Mouse (Mus musculus): Measurements from ENCODE around the gene Gas2. TPM values are rescaled to one million over a fixed set of nuclear protein-coding genes. Genes with fewer than 3 reads are reported as not detected.

Gene Gas2
- 15.8 and 17.8 TPM in 2 replicates for polyA plus RNA-seq (2015; fragmentation: Nextera tagmentation; extraction: Ambion mirVana)

- Histone ChIP-seq H3K27ac (ENCODE audit: low read length) (peak within 1 kb of the TSS; percentile 97), H3K9me3 (ENCODE audit: control insufficient read depth, low read length) (no peaks in the 10 kb centered on the region), H3K9ac (replicated peaks; ENCODE audit: low read depth, low read length) (peak within 1 kb of the TSS; percentile 93), H3K4me3 (replicated peaks; ENCODE audit: low read length) (peak within 1 kb of the TSS; percentile 73), H3K4me1 (replicated peaks; ENCODE audit: control insufficient read depth, insufficient read depth, low read length) (peaks cover 14% of the 10 kb centered on the region), H3K4me2 (ENCODE audit: low read length) (peak within 1 kb of the TSS; percentile 90), H3K27me3 (replicated peaks; ENCODE audit: control insufficient read depth, insufficient read depth, low read length) (no peaks in the 10 kb centered on the region), H3K36me3 (ENCODE audit: control insufficient read depth, insufficient read depth) (no peaks in the 10 kb centered on the region)
- ATAC-seq: peak; percentile 87
- 5% methylated on average over 98 of the region's 105 CpGs for WGBS
Measured at GRCm38 (mm10) chr7:51861250-51862096, at the start of gene Gas2. Gas2 (plus strand) TSS chr7:51862015.

- Histone ChIP-seq H3K27me3 (replicated peaks; ENCODE audit: control insufficient read depth, insufficient read depth, low read length) (no peaks in the 10 kb centered on the region; the same call in 1 of the 2 replicates), H3K9me3 (ENCODE audit: control insufficient read depth, low read length) (no peaks in the 10 kb centered on the region), H3K4me2 (ENCODE audit: low read length) (no peak overlapping the region), H3K9ac (replicated peaks; ENCODE audit: low read depth, low read length) (no peak overlapping the region), H3K4me1 (replicated peaks; ENCODE audit: control insufficient read depth, insufficient read depth, low read length) (no peaks in the 10 kb centered on the region), H3K27ac (ENCODE audit: low read length) (peak overlapping the region; percentile 33; the same call in 1 of the 2 replicates), H3K36me3 (ENCODE audit: control insufficient read depth, insufficient read depth) (no peaks in the 10 kb centered on the region), H3K4me3 (replicated peaks; ENCODE audit: low read length) (no peak overlapping the region)
- 41% methylated on average over 4 of the region's 4 CpGs for WGBS
- peak; percentile 93 for ATAC-seq
Measured at GRCm38 (mm10) chr7:51815473-51816282, 46.1 kb upstream of the Gas2 start.

- Histone ChIP-seq H3K4me1 (replicated peaks; ENCODE audit: control insufficient read depth, insufficient read depth, low read length) (peaks cover under 1% of the 10 kb centered on the region; the same call in 1 of the 2 replicates), H3K4me3 (replicated peaks; ENCODE audit: low read length) (no peak overlapping the region), H3K9me3 (ENCODE audit: control insufficient read depth, low read length) (no peaks in the 10 kb centered on the region), H3K36me3 (ENCODE audit: control insufficient read depth, insufficient read depth) (no peaks in the 10 kb centered on the region), H3K27me3 (replicated peaks; ENCODE audit: control insufficient read depth, insufficient read depth, low read length) (no peaks in the 10 kb centered on the region; the same call in 1 of the 2 replicates), H3K27ac (ENCODE audit: low read length) (no peak overlapping the region), H3K9ac (replicated peaks; ENCODE audit: low read depth, low read length) (no peak overlapping the region), H3K4me2 (ENCODE audit: low read length) (no peak overlapping the region)
- 52% methylated on average over 3 of the region's 3 CpGs for WGBS
- ATAC-seq: peak; percentile 7; the same call in 1 of the 2 replicates
Measured at GRCm38 (mm10) chr7:51816283-51816839, 45.5 kb upstream of the Gas2 start.

- Histone ChIP-seq H3K36me3 (ENCODE audit: control insufficient read depth, insufficient read depth) (no peaks in the 10 kb centered on the region), H3K9me3 (ENCODE audit: control insufficient read depth, low read length) (no peaks in the 10 kb centered on the region), H3K27me3 (replicated peaks; ENCODE audit: control insufficient read depth, insufficient read depth, low read length) (no peaks in the 10 kb centered on the region; the same call in 1 of the 2 replicates), H3K4me2 (ENCODE audit: low read length) (no peak overlapping the region), H3K4me1 (replicated peaks; ENCODE audit: control insufficient read depth, insufficient read depth, low read length) (peaks cover 6% of the 10 kb centered on the region), H3K4me3 (replicated peaks; ENCODE audit: low read length) (no peak overlapping the region), H3K27ac (ENCODE audit: low read length) (no peak overlapping the region), H3K9ac (replicated peaks; ENCODE audit: low read depth, low read length) (no peak overlapping the region)
- no peak for ATAC-seq
- 72% methylated on average over 3 of the region's 3 CpGs for WGBS
Measured at GRCm38 (mm10) chr7:51818251-51818974, 43.4 kb upstream of the Gas2 start.

- H3K4me2 ChIP-seq (ENCODE audit: low read length): no peak overlapping the region
- no peaks in the 10 kb centered on the region; the same call in 1 of the 2 replicates for H3K27me3 ChIP-seq (replicated peaks; ENCODE audit: control insufficient read depth, insufficient read depth, low read length)
- H3K36me3 ChIP-seq (ENCODE audit: control insufficient read depth, insufficient read depth): no peaks in the 10 kb centered on the region
- peak; percentile 51 for ATAC-seq
- H3K4me3 ChIP-seq (replicated peaks; ENCODE audit: low read length): no peak overlapping the region
- no peak overlapping the region for H3K27ac ChIP-seq (ENCODE audit: low read length)
- no peaks in the 10 kb centered on the region for H3K9me3 ChIP-seq (ENCODE audit: control insufficient read depth, low read length)
- WGBS: 55% methylated on average over 1 of the region's 1 CpGs
- H3K9ac ChIP-seq (replicated peaks; ENCODE audit: low read depth, low read length): no peak overlapping the region
- H3K4me1 ChIP-seq (replicated peaks; ENCODE audit: control insufficient read depth, insufficient read depth, low read length): peaks cover 9% of the 10 kb centered on the region
Measured at GRCm38 (mm10) chr7:51819891-51820290, 41.9 kb upstream of the Gas2 start.

GRCm38 (mm10) chr7:51821467-51821866 is 40.3 kb upstream of the Gas2 start:
- no peak overlapping the region for H3K9ac ChIP-seq (replicated peaks; ENCODE audit: low read depth, low read length)
- WGBS: 53% methylated on average over 2 of the region's 2 CpGs
- no peaks in the 10 kb centered on the region for H3K9me3 ChIP-seq (ENCODE audit: control insufficient read depth, low read length)
- H3K4me3 ChIP-seq (replicated peaks; ENCODE audit: low read length): no peak overlapping the region
- peaks cover 9% of the 10 kb centered on the region for H3K4me1 ChIP-seq (replicated peaks; ENCODE audit: control insufficient read depth, insufficient read depth, low read length)
- H3K4me2 ChIP-seq (ENCODE audit: low read length): no peak overlapping the region
- H3K27ac ChIP-seq (ENCODE audit: low read length): no peak overlapping the region
- H3K36me3 ChIP-seq (ENCODE audit: control insufficient read depth, insufficient read depth): no peaks in the 10 kb centered on the region
- no peaks in the 10 kb centered on the region; the same call in 1 of the 2 replicates for H3K27me3 ChIP-seq (replicated peaks; ENCODE audit: control insufficient read depth, insufficient read depth, low read length)
- ATAC-seq: peak; percentile 39; the same call in 1 of the 2 replicates

GRCm38 (mm10) chr7:51823562-51824338 is 38.1 kb upstream of the Gas2 start:
- Histone ChIP-seq H3K27ac (ENCODE audit: low read length) (no peak overlapping the region), H3K9me3 (ENCODE audit: control insufficient read depth, low read length) (no peaks in the 10 kb centered on the region), H3K4me3 (replicated peaks; ENCODE audit: low read length) (no peak overlapping the region), H3K36me3 (ENCODE audit: control insufficient read depth, insufficient read depth) (no peaks in the 10 kb centered on the region), H3K4me1 (replicated peaks; ENCODE audit: control insufficient read depth, insufficient read depth, low read length) (peaks cover 9% of the 10 kb centered on the region), H3K27me3 (replicated peaks; ENCODE audit: control insufficient read depth, insufficient read depth, low read length) (no peaks in the 10 kb centered on the region), H3K4me2 (ENCODE audit: low read length) (no peak overlapping the region), H3K9ac (replicated peaks; ENCODE audit: low read depth, low read length) (no peak overlapping the region)
- 54% methylated on average over 7 of the region's 7 CpGs for WGBS
- peak; percentile 74 for ATAC-seq

- no peak overlapping the region for H3K4me3 ChIP-seq (replicated peaks; ENCODE audit: low read length)
- H3K4me1 ChIP-seq (replicated peaks; ENCODE audit: control insufficient read depth, insufficient read depth, low read length): peaks cover 5% of the 10 kb centered on the region
- ATAC-seq: peak; percentile 90
- no peaks in the 10 kb centered on the region for H3K27me3 ChIP-seq (replicated peaks; ENCODE audit: control insufficient read depth, insufficient read depth, low read length)
- no peak overlapping the region for H3K4me2 ChIP-seq (ENCODE audit: low read length)
- no peaks in the 10 kb centered on the region for H3K9me3 ChIP-seq (ENCODE audit: control insufficient read depth, low read length)
- WGBS: 18% methylated on average over 7 of the region's 7 CpGs
- no peaks in the 10 kb centered on the region for H3K36me3 ChIP-seq (ENCODE audit: control insufficient read depth, insufficient read depth)
- peak overlapping the region; percentile 56; the same call in 1 of the 2 replicates for H3K27ac ChIP-seq (ENCODE audit: low read length)
- no peak overlapping the region for H3K9ac ChIP-seq (replicated peaks; ENCODE audit: low read depth, low read length)
Measured at GRCm38 (mm10) chr7:51831917-51832316, 29.9 kb upstream of the Gas2 start.

Data from forebrain, embryonic 16.5 days (tissue).